Mouse (Mus musculus) kidney, adult 2 months (tissue): ENCODE data around the gene Nipal3.

Experiments used
- CTCF ChIP-seq: fragments of 200-500 bp; conservative IDR thresholded peaks from 2 replicates; pipeline ENCODE4 v1.5.1; 2011; ENCODE audit warnings: low read depth, mild to moderate bottlenecking, control low read depth, low read length, moderate library complexity, mixed read lengths; ENCODE audit not compliant: insufficient read depth, insufficient read length
- POLR2A ChIP-seq: fragments of 200-500 bp; IDR thresholded peaks from one replicate; pipeline ENCODE4 v1.6.1; 2011; ENCODE audit warnings: low read depth, low read length, control low read depth

- no peak for TF ChIP-seq CTCF
- TF ChIP-seq POLR2A, result no peak
Observed at GRCm38 (mm10) chr4:135425625-135426024, 69.2 kb downstream of the Nipal3 start.
